Comparison of ENCODE assay signal across 9 mouse cellular contexts in the genomic region with DNA sequence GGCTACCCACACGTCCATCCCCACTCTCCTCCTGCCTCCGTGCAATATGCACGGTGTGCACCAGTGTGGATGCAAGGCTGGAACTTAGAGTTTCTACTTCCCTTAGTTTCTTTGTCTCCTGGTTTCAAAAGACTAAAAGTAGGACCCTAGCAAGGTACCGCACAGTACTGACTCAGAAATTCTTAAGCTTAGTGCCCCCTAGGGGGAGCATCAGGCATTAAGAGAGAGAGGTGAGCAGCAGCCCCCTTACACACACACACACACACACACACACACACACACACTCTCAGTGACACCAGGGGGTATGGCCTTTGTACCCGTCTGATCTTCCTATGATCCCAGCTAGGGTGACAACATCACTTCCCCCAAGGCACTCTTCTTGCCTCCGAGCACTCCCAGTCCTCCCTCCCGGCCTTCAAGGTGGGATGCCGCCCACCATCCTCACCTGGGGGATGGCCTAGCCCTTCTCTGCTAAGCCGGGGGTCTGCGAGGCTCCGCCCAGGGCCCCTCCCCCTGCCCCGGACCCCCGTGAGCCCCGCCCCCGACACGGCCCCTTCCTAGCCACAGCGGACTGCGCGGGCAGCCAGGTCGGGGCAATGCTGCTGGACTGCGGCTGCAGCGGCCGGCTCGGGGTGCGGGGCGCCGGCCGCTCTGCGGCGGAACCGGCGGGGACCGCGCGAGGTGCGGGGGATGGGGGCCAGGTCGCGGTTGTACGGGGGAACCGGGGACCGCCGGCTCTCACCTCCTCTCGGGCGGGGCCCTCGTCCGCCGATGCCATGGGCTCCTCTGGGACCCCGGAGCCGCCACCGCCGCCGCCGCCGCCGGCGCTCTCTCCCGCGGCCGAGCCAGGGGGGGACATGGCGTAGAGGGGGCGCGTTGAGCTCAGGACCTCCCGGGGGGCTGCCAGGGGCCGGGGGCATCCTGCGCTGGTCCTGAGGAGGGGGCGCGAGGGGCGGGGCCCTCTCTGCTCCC. TPM values are rescaled to one million over a fixed set of nuclear protein-coding genes. Genes with fewer than 3 reads are reported as not detected.
A peak's percentile ranks its signal among the peaks of the same experiment; 100 is the strongest.
DNase-seq lines count a peak whose midpoint lies in the region; ATAC-seq lines count a peak whose summit lies in the region.
"Had no signal": no experiment of that assay in that cellular context is flagged by ENCODE, and none has a peak within 500 bp of the region (broad histone marks: within the 10 kb centered on the region; RNA-seq: fewer than 3 reads in every experiment).

No protein-coding gene starts in this region.

- peak overlapping the region; percentile 62 for H3K4me3 ChIP-seq in heart, embryonic 15.5 days
- peak overlapping the region; percentile 70 for H3K4me3 ChIP-seq in intestine, embryonic 15.5 days (replicated peaks)
- peak overlapping the region; percentile 90 for H3K4me3 ChIP-seq in midbrain, embryonic 16.5 days (ENCODE audit: low read depth, low read length)

- H3K9me3 ChIP-seq in heart, embryonic 15.5 days (replicated peaks) = no peaks in the 10 kb centered on the region
- H3K9me3 ChIP-seq in intestine, embryonic 15.5 days = no peaks in the 10 kb centered on the region
- no peaks in the 10 kb centered on the region for H3K9me3 ChIP-seq in midbrain, embryonic 16.5 days (replicated peaks; ENCODE audit: control insufficient read depth, low read length, poor library complexity, severe bottlenecking)

- peaks cover 78% of the 10 kb centered on the region for H3K27me3 ChIP-seq in heart, embryonic 15.5 days
- H3K27me3 ChIP-seq in intestine, embryonic 15.5 days (replicated peaks) = peaks cover 54% of the 10 kb centered on the region
- H3K27me3 ChIP-seq in midbrain, embryonic 16.5 days (ENCODE audit: control insufficient read depth, insufficient read depth, low read depth, low read length) = peaks cover 8% of the 10 kb centered on the region

- H3K4me2 ChIP-seq in heart, embryonic 15.5 days = peak overlapping the region; percentile 97
- peak overlapping the region; percentile 94 for H3K4me2 ChIP-seq in intestine, embryonic 15.5 days (replicated peaks)
- H3K4me2 ChIP-seq in midbrain, embryonic 16.5 days (ENCODE audit: low read length) = peak overlapping the region; percentile 64

- no peak for DNase-seq in heart, postnatal 25 days (ENCODE audit: low spot score)
- peak; percentile 69 for DNase-seq in MN1 (ENCODE audit: low spot score)
- peak; percentile 82 for DNase-seq in embryo, embryonic 9.5 days (ENCODE audit: extremely low spot score)
- peak; percentile 77 for DNase-seq in thymus, postnatal 4 days
- no peak for DNase-seq in adrenal gland, adult 8-10 months

- intact Hi-C loops in heart, postnatal 25 days (cut with DNase I) = no loop called here

- H3K9ac ChIP-seq in heart, embryonic 15.5 days = peak overlapping the region; percentile 56
- peak overlapping the region; percentile 63 for H3K9ac ChIP-seq in intestine, embryonic 15.5 days
- peak overlapping the region; percentile 100 for H3K9ac ChIP-seq in midbrain, embryonic 16.5 days (ENCODE audit: low read depth, low read length)

- ATAC-seq in heart, embryonic 15.5 days (replicated peaks; ENCODE audit: insufficient number of reproducible peaks, insufficient read depth, low FRiP score, low read depth) = 0 out of 2 replicates have a peak, but pooled peaks have one; percentile 14
- peak; percentile 37 for ATAC-seq in intestine, embryonic 15.5 days
- peak; percentile 77 for ATAC-seq in midbrain, embryonic 16.5 days

- H3K27ac ChIP-seq in heart, embryonic 15.5 days = no peak overlapping the region
- H3K27ac ChIP-seq in intestine, embryonic 15.5 days = no peak overlapping the region
- H3K27ac ChIP-seq in midbrain, embryonic 16.5 days (ENCODE audit: low read length) = peak overlapping the region; percentile 95
- H3K27ac ChIP-seq: macrophage had no signal

- peaks cover 39% of the 10 kb centered on the region for H3K4me1 ChIP-seq in heart, embryonic 15.5 days (replicated peaks)
- peaks cover 23% of the 10 kb centered on the region for H3K4me1 ChIP-seq in intestine, embryonic 15.5 days (replicated peaks)
- peaks cover 35% of the 10 kb centered on the region for H3K4me1 ChIP-seq in midbrain, embryonic 16.5 days (ENCODE audit: control insufficient read depth, insufficient read depth, low read length)

- no peaks in the 10 kb centered on the region for H3K36me3 ChIP-seq in heart, embryonic 15.5 days
- no peaks in the 10 kb centered on the region for H3K36me3 ChIP-seq in intestine, embryonic 15.5 days
- H3K36me3 ChIP-seq in midbrain, embryonic 16.5 days (ENCODE audit: control insufficient read depth, insufficient read depth, low read length) = peaks cover 20% of the 10 kb centered on the region

- WGBS in heart, embryonic 15.5 days = 3% methylated on average over 40 of the region's 68 CpGs
- WGBS in intestine, embryonic 15.5 days = 3% methylated on average over 54 of the region's 68 CpGs
- 2% methylated on average over 51 of the region's 68 CpGs for WGBS in midbrain, embryonic 16.5 days

RNA-seq across cellular contexts. Expression of gene Tmem151b, which starts 0.7 kb away (rescaled TPM):
- polyA plus RNA-seq in heart, embryonic 15.5 days (2015; fragmentation: Nextera tagmentation; extraction: Ambion mirVana) = 0.96 and 1.5 TPM in 2 replicates
- total RNA-seq in heart, postnatal 25 days (2021) = under 1 TPM in 1 of 2 experiments, not detected in 1; 0.05 TPM
- polyA plus RNA-seq in intestine, embryonic 15.5 days (2015; fragmentation: Nextera tagmentation; extraction: Ambion mirVana) = 2.5 and 2.7 TPM in 2 replicates
- 31.0 and 32.5 TPM in 2 replicates for polyA plus RNA-seq in midbrain, embryonic 16.5 days (2015; fragmentation: Nextera tagmentation; extraction: Ambion mirVana)
- total RNA-seq in adrenal gland, adult 8-10 months (2022) = under 1 TPM; 0.09 to 0.17 (median 0.14) TPM

RNA-seq across cellular contexts. Expression of gene Nfkbie, which starts 6.7 kb away (rescaled TPM):
- 3.0 and 6.8 TPM in 2 replicates for polyA plus RNA-seq in heart, embryonic 15.5 days (2015; fragmentation: Nextera tagmentation; extraction: Ambion mirVana)
- 1 to 10 TPM; 1.3 to 1.4 TPM for total RNA-seq in heart, postnatal 25 days (2021)
- polyA plus RNA-seq in intestine, embryonic 15.5 days (2015; fragmentation: Nextera tagmentation; extraction: Ambion mirVana) = 4.8 and 4.9 TPM in 2 replicates
- polyA plus RNA-seq in midbrain, embryonic 16.5 days (2015; fragmentation: Nextera tagmentation; extraction: Ambion mirVana) = 3.6 and 3.7 TPM in 2 replicates
- total RNA-seq in adrenal gland, adult 8-10 months (2022) = 1 to 10 TPM; 4.2 to 6.4 (median 5.6) TPM

RNA-seq across cellular contexts. Expression of gene Slc35b2, which starts 14.8 kb away (rescaled TPM):
- 75.8 and 98.4 TPM in 2 replicates for polyA plus RNA-seq in heart, embryonic 15.5 days (2015; fragmentation: Nextera tagmentation; extraction: Ambion mirVana)
- 10 to 100 TPM; 23.7 to 24.3 TPM for total RNA-seq in heart, postnatal 25 days (2021)
- 124 and 128 TPM in 2 replicates for polyA plus RNA-seq in intestine, embryonic 15.5 days (2015; fragmentation: Nextera tagmentation; extraction: Ambion mirVana)
- 76.0 and 79.6 TPM in 2 replicates for polyA plus RNA-seq in midbrain, embryonic 16.5 days (2015; fragmentation: Nextera tagmentation; extraction: Ambion mirVana)
- 10 to 100 TPM; 51.7 to 68.9 (median 61.0) TPM for total RNA-seq in adrenal gland, adult 8-10 months (2022)

RNA-seq across cellular contexts. Expression of gene Hsp90ab1, which starts 24.2 kb away (rescaled TPM):
- polyA plus RNA-seq in heart, embryonic 15.5 days (2015; fragmentation: Nextera tagmentation; extraction: Ambion mirVana) = 1,147 and 1,218 TPM in 2 replicates
- 1,000 to 10,000 TPM; 1,042 to 1,257 TPM for total RNA-seq in heart, postnatal 25 days (2021)
- polyA plus RNA-seq in intestine, embryonic 15.5 days (2015; fragmentation: Nextera tagmentation; extraction: Ambion mirVana) = 1,578 and 1,609 TPM in 2 replicates
- polyA plus RNA-seq in midbrain, embryonic 16.5 days (2015; fragmentation: Nextera tagmentation; extraction: Ambion mirVana) = 1,403 and 1,446 TPM in 2 replicates
- total RNA-seq in adrenal gland, adult 8-10 months (2022) = 1,000 to 10,000 TPM; 1,432 to 3,205 (median 1,905) TPM

RNA-seq across cellular contexts. Expression of gene Tcte1, which starts 25.6 kb away (rescaled TPM):
- 0.16 and 0.29 TPM in 2 replicates for polyA plus RNA-seq in heart, embryonic 15.5 days (2015; fragmentation: Nextera tagmentation; extraction: Ambion mirVana)
- total RNA-seq in heart, postnatal 25 days (2021) = not detected
- 0.13 and 0.33 TPM in 2 replicates for polyA plus RNA-seq in intestine, embryonic 15.5 days (2015; fragmentation: Nextera tagmentation; extraction: Ambion mirVana)
- polyA plus RNA-seq in midbrain, embryonic 16.5 days (2015; fragmentation: Nextera tagmentation; extraction: Ambion mirVana) = 4.3 and 5.0 TPM in 2 replicates
- not detected for total RNA-seq in adrenal gland, adult 8-10 months (2022)
- polyA plus RNA-seq: macrophage had no signal

Comparison
In these comparisons a context has a peak if more than half of its experiments do, and no peak if none do; other contexts are left out.
1. ATAC-seq: peak in every context shown above with its lines; median percentile 77 in midbrain, embryonic 16.5 days; 37 in intestine, embryonic 15.5 days; 14 in heart, embryonic 15.5 days.
2. DNase-seq: peak in MN1 (single experiment), embryo, embryonic 9.5 days (single experiment) and thymus, postnatal 4 days (single experiment); none in heart, postnatal 25 days (single experiment) and adrenal gland, adult 8-10 months (single experiment).
3. Peak in every context shown above with its lines, with median percentiles within 50 percentile points of each other: H3K4me2 ChIP-seq, H3K4me3 ChIP-seq and H3K9ac ChIP-seq.